Mouse (Mus musculus): ENCODE data around the gene Chst12. TPM values are rescaled to one million over a fixed set of nuclear protein-coding genes. Genes with fewer than 3 reads are reported as not detected.
"Not testable (repeated sequence)": the region's sequence is repeated elsewhere in the genome, so short reads cannot be mapped to it uniquely, and the experiment has no call there.

Chst12 gene
- polyA plus RNA-seq, 1 experiment from 2014 or later: 18.8 TPM

GRCm38 (mm10) chr5:140491142-140491541 lies 14.2 kb upstream of the Chst12 start:
- no peaks in the 10 kb centered on the region; the same call in 1 of the 2 replicates for H3K27me3 ChIP-seq (replicated peaks; ENCODE audit: control insufficient read depth, insufficient read depth, low read length)
- no peak overlapping the region for H3K4me2 ChIP-seq (replicated peaks; ENCODE audit: low read depth)
- H3K9ac ChIP-seq (ENCODE audit: low read depth, low read length): no peak overlapping the region
- H3K4me1 ChIP-seq (replicated peaks; ENCODE audit: control insufficient read depth, insufficient read depth, low read length): no peaks in the 10 kb centered on the region
- no peak for TF ChIP-seq CTCF (IDR thresholded peaks at IDR 0.05; ENCODE audit: low read depth)
- no peak for ATAC-seq
- no peak overlapping the region for H3K4me3 ChIP-seq (ENCODE audit: low read depth, low read length)
- H3K9me3 ChIP-seq (ENCODE audit: control insufficient read depth): no peaks in the 10 kb centered on the region
- no peaks in the 10 kb centered on the region for H3K36me3 ChIP-seq (ENCODE audit: control insufficient read depth, insufficient read depth)
- 72% methylated on average over 6 of the region's 6 CpGs for WGBS
- H3K27ac ChIP-seq (ENCODE audit: low read depth, low read length): no peak overlapping the region

DNA sequence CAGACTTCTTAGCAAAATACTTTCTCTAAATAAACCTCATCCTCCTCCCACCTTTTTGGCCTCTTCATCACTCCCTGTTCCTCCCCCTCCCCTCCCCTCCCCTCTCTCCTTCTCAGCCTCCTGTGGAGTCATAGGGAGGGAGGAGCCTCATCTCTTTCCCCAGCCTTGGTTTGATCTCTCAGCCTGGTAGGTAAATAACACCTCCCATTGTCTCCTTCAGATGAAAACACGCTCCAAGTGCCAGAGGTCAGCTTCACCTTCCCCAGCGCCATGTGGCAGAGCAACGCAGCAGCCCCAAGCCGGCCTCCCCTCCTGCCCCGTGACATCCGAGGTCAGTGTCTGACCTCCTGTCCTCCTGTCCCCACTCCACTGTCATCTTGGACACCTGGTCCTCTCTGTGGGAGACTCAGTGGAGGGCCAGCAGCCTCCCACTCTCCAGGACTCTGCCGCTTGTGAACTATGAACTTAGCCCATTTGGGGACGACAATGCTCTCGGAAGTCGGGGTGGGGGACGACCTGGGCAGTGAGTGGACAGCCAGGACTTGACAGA lies 12.6 kb upstream of the Chst12 start:
- no peaks in the 10 kb centered on the region for H3K9me3 ChIP-seq (ENCODE audit: control insufficient read depth)
- H3K36me3 ChIP-seq (ENCODE audit: control insufficient read depth, insufficient read depth): no peaks in the 10 kb centered on the region
- no peak overlapping the region for H3K9ac ChIP-seq (ENCODE audit: low read depth, low read length)
- ATAC-seq: peak; percentile 28; the same call in 1 of the 2 replicates
- WGBS: 19% methylated on average over 11 of the region's 11 CpGs
- no peak overlapping the region for H3K4me3 ChIP-seq (ENCODE audit: low read depth, low read length)
- no peak overlapping the region for H3K4me2 ChIP-seq (replicated peaks; ENCODE audit: low read depth)
- no peaks in the 10 kb centered on the region; the same call in 1 of the 2 replicates for H3K27me3 ChIP-seq (replicated peaks; ENCODE audit: control insufficient read depth, insufficient read depth, low read length)
- H3K27ac ChIP-seq (ENCODE audit: low read depth, low read length): no peak overlapping the region
- no peaks in the 10 kb centered on the region for H3K4me1 ChIP-seq (replicated peaks; ENCODE audit: control insufficient read depth, insufficient read depth, low read length)
- no peak for TF ChIP-seq CTCF (IDR thresholded peaks at IDR 0.05; ENCODE audit: low read depth)

DNA sequence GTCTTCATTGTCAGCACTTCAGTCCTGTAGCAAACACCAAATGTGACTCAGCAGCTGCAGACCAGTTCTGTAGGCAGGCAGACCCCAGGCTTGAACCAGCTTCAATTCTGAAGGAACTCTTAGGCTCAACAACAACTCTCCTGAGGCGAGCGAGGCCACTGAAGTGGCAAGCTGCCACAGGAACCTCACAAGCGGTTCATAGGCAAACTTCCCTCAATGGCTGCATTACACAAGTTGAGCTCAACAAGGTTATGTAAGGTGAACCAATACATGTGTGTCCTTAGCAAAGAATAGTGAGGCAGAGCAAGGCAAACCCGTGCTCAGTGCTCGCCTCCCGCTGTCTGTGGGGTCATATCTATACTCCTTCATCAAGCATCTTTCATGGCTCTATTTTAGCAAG lies 7.2 kb upstream of the Chst12 start:
- Histone ChIP-seq H3K4me1 (replicated peaks; ENCODE audit: control insufficient read depth, insufficient read depth, low read length) (0 out of 2 replicates have a peak, but pooled peaks cover 4% of the 10 kb centered on the region), H3K27me3 (replicated peaks; ENCODE audit: control insufficient read depth, insufficient read depth, low read length) (no peaks in the 10 kb centered on the region; the same call in 1 of the 2 replicates), H3K27ac (ENCODE audit: low read depth, low read length) (no peak overlapping the region), H3K4me2 (replicated peaks; ENCODE audit: low read depth) (no peak overlapping the region), H3K36me3 (ENCODE audit: control insufficient read depth, insufficient read depth) (no peaks in the 10 kb centered on the region), H3K4me3 (ENCODE audit: low read depth, low read length) (no peak overlapping the region), H3K9me3 (ENCODE audit: control insufficient read depth) (no peaks in the 10 kb centered on the region), H3K9ac (ENCODE audit: low read depth, low read length) (no peak overlapping the region)
- 77% methylated on average over 6 of the region's 6 CpGs for WGBS
- no peak for TF ChIP-seq CTCF (IDR thresholded peaks at IDR 0.05; ENCODE audit: low read depth)
- ATAC-seq: no peak

DNA sequence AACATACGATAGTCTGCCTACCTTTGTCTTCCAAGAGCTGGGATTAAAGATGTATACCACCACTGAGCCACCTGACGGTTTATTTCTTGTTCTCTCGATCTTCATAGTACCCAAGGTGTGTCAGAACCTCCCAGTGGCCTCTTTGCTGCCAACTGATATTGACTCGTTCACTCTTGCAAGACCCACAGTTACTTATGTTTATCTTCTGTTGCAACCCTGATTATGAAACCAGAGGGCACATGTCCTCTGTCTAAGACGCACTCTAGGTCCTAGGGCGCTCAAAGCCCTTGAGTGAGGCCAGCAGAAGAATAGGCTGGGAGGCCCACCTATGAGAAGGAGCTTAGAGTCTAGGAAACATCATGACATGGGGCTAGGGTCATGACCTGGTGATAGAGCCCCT lies 4.6 kb upstream of the Chst12 start:
- Histone ChIP-seq H3K27me3 (replicated peaks; ENCODE audit: control insufficient read depth, insufficient read depth, low read length) (no peaks in the 10 kb centered on the region), H3K9ac (ENCODE audit: low read depth, low read length) (no peak overlapping the region), H3K4me2 (replicated peaks; ENCODE audit: low read depth) (no peak overlapping the region), H3K36me3 (ENCODE audit: control insufficient read depth, insufficient read depth) (no peaks in the 10 kb centered on the region), H3K9me3 (ENCODE audit: control insufficient read depth) (no peaks in the 10 kb centered on the region), H3K4me1 (replicated peaks; ENCODE audit: control insufficient read depth, insufficient read depth, low read length) (0 out of 2 replicates have a peak, but pooled peaks cover 5% of the 10 kb centered on the region), H3K27ac (ENCODE audit: low read depth, low read length) (no peak overlapping the region), H3K4me3 (ENCODE audit: low read depth, low read length) (no peak overlapping the region)
- 0 out of 2 replicates have a peak, but pooled peaks have one; percentile 8 for ATAC-seq
- 0 out of 2 replicates have a peak, but pooled peaks have one; percentile 7 for TF ChIP-seq CTCF (IDR thresholded peaks at IDR 0.05; ENCODE audit: low read depth)
- WGBS: 42% methylated on average over 6 of the region's 6 CpGs

GRCm38 (mm10) chr5:140501982-140502836 lies 3.1 kb upstream of the Chst12 start:
- ATAC-seq: no peak
- Histone ChIP-seq H3K9me3 (ENCODE audit: control insufficient read depth) (no peaks in the 10 kb centered on the region), H3K4me1 (replicated peaks; ENCODE audit: control insufficient read depth, insufficient read depth, low read length) (peaks cover 8% of the 10 kb centered on the region; the same call in 1 of the 2 replicates), H3K36me3 (ENCODE audit: control insufficient read depth, insufficient read depth) (no peaks in the 10 kb centered on the region), H3K9ac (ENCODE audit: low read depth, low read length) (no peak overlapping the region), H3K4me2 (replicated peaks; ENCODE audit: low read depth) (peak overlapping the region; percentile 53), H3K4me3 (ENCODE audit: low read depth, low read length) (no peak overlapping the region), H3K27me3 (replicated peaks; ENCODE audit: control insufficient read depth, insufficient read depth, low read length) (no peaks in the 10 kb centered on the region), H3K27ac (ENCODE audit: low read depth, low read length) (no peak overlapping the region)
- TF ChIP-seq CTCF (IDR thresholded peaks at IDR 0.05; ENCODE audit: low read depth): no peak
- 29% methylated on average over 14 of the region's 14 CpGs for WGBS

- peak overlapping the region; percentile 53 for H3K4me2 ChIP-seq (replicated peaks; ENCODE audit: low read depth)
- H3K4me1 ChIP-seq (replicated peaks; ENCODE audit: control insufficient read depth, insufficient read depth, low read length); H3K4me3 ChIP-seq (ENCODE audit: low read depth, low read length); ATAC-seq; H3K36me3 ChIP-seq (ENCODE audit: control insufficient read depth, insufficient read depth); H3K27ac ChIP-seq (ENCODE audit: low read depth, low read length); H3K27me3 ChIP-seq (replicated peaks; ENCODE audit: control insufficient read depth, insufficient read depth, low read length); H3K9me3 ChIP-seq (ENCODE audit: control insufficient read depth); H3K9ac ChIP-seq (ENCODE audit: low read depth, low read length): not testable (repeated sequence)
- 2% methylated on average over 12 of the region's 12 CpGs for WGBS
Measured at GRCm38 (mm10) chr5:140502925-140503324, 2.4 kb upstream of the Chst12 start.
